Mouse (Mus musculus) retina, postnatal 7 days (tissue): ENCODE results near the gene Tesk1.

ENCODE experiments used
- DNase-seq: peaks from one replicate; pipeline ENCODE4 v3.0.0-alpha.2; 2012; ENCODE audit warnings: low read depth, low spot score

The Tesk1 gene

GRCm38 (mm10) chr4:43418973-43419656 lies 22.6 kb upstream of the Tesk1 start:
- DNase-seq: no peak

GRCm38 (mm10) chr4:43419801-43420281 lies 21.9 kb upstream of the Tesk1 start:
- no peak for DNase-seq

GRCm38 (mm10) chr4:43420305-43420704 lies 21.4 kb upstream of the Tesk1 start:
- peak; percentile 65 for DNase-seq

- no peak for DNase-seq
Measured at GRCm38 (mm10) chr4:43421632-43422240, 20.0 kb upstream of the Tesk1 start.

- DNase-seq: no peak
Measured at GRCm38 (mm10) chr4:43423267-43423934, 18.3 kb upstream of the Tesk1 start.

GRCm38 (mm10) chr4:43424072-43424471 lies 17.7 kb upstream of the Tesk1 start:
- DNase-seq: no peak

GRCm38 (mm10) chr4:43425197-43425596 lies 16.5 kb upstream of the Tesk1 start:
- no peak for DNase-seq

- DNase-seq: no peak
Measured at GRCm38 (mm10) chr4:43425648-43426380, 15.9 kb upstream of the Tesk1 start.

GRCm38 (mm10) chr4:43426487-43426886 lies 15.3 kb upstream of the Tesk1 start:
- no peak for DNase-seq

- no peak for DNase-seq
Measured at GRCm38 (mm10) chr4:43427501-43428179, 14.1 kb upstream of the Tesk1 start.

GRCm38 (mm10) chr4:43428180-43428861 lies 13.4 kb upstream of the Tesk1 start:
- no peak for DNase-seq

- DNase-seq: no peak
Measured at GRCm38 (mm10) chr4:43428946-43429345, 12.8 kb upstream of the Tesk1 start, which contains the start of gene Fam166b. TSS of gene Fam166b (minus strand) at chr4:43429134.

- peak; percentile 74 for DNase-seq
Measured at GRCm38 (mm10) chr4:43431690-43432089, 10.0 kb upstream of the Tesk1 start.

- no peak for DNase-seq
Measured at GRCm38 (mm10) chr4:43432832-43433231, 8.9 kb upstream of the Tesk1 start.

GRCm38 (mm10) chr4:43442044-43442443 lies 305 bp downstream of the Tesk1 start:
- DNase-seq: peak; percentile 99

GRCm38 (mm10) chr4:43442456-43443361 lies 970 bp downstream of the Tesk1 start:
- DNase-seq: peak; percentile 56

GRCm38 (mm10) chr4:43443511-43443910 lies 1.8 kb downstream of the Tesk1 start:
- DNase-seq: no peak

- no peak for DNase-seq
Measured at GRCm38 (mm10) chr4:43447251-43447650, 5.5 kb downstream of the Tesk1 start.

- no peak for DNase-seq
Measured at GRCm38 (mm10) chr4:43448554-43448953, 6.8 kb downstream of the Tesk1 start.

- DNase-seq: no peak
Measured at GRCm38 (mm10) chr4:43452315-43452714, 10.6 kb downstream of the Tesk1 start.
